Mouse (Mus musculus): Measurements from ENCODE around the gene Kif16b. TPM values are rescaled to one million over a fixed set of nuclear protein-coding genes. Genes with fewer than 3 reads are reported as not detected.

Kif16b gene
- polyA plus RNA-seq, 1 experiment: 4.0 TPM

GRCm38 (mm10) chr2:142621152-142621551 is 280.2 kb downstream of the Kif16b start:
- TF ChIP-seq POLR2A (IDR thresholded peaks at IDR 0.05; ENCODE audit: borderline replicate concordance, control insufficient read depth, low read depth, low read length): no peak
- no peak for TF ChIP-seq CTCF (IDR thresholded peaks at IDR 0.05; ENCODE audit: control insufficient read depth, insufficient read depth, low read length)
- no peak overlapping the region for H3K27ac ChIP-seq (ENCODE audit: control insufficient read depth, insufficient read depth, low read depth, low read length, poor library complexity)
- no peak overlapping the region for H3K4me3 ChIP-seq (replicated peaks; ENCODE audit: control insufficient read depth, low read depth, low read length)
- WGBS: 87% methylated on average over 4 of the region's 4 CpGs
- no peaks in the 10 kb centered on the region for H3K4me1 ChIP-seq (ENCODE audit: control insufficient read depth, insufficient read depth, low read length)

DNA sequence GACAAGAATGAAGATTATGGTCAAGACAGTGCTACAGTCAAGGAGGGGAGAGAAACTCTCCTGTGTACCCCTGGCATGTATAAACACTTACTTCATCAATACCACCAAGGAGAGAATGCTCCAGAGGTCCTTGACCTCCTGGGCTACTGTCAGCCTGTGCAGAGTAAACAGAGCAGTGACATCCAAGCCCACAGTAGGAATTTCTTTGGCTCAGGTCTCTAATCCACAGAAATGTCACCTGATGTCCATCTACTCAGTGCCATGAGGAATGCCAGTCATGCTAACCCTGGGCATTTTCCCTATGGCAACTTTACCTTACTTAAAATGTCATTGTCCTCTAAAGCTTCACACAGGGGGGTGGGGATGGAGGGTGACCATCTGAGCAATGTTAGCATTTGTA is 281.4 kb downstream of the Kif16b start:
- no peak overlapping the region for H3K27ac ChIP-seq (ENCODE audit: control insufficient read depth, insufficient read depth, low read depth, low read length, poor library complexity)
- H3K4me3 ChIP-seq (replicated peaks; ENCODE audit: control insufficient read depth, low read depth, low read length): no peak overlapping the region
- TF ChIP-seq CTCF (IDR thresholded peaks at IDR 0.05; ENCODE audit: control insufficient read depth, insufficient read depth, low read length) (no peak), POLR2A (IDR thresholded peaks at IDR 0.05; ENCODE audit: borderline replicate concordance, control insufficient read depth, low read depth, low read length) (no peak)
- H3K4me1 ChIP-seq (ENCODE audit: control insufficient read depth, insufficient read depth, low read length): no peaks in the 10 kb centered on the region

- Histone ChIP-seq H3K4me3 (replicated peaks; ENCODE audit: control insufficient read depth, low read depth, low read length) (no peak overlapping the region), H3K4me1 (ENCODE audit: control insufficient read depth, insufficient read depth, low read length) (no peaks in the 10 kb centered on the region), H3K27ac (ENCODE audit: control insufficient read depth, insufficient read depth, low read depth, low read length, poor library complexity) (no peak overlapping the region)
- WGBS: 43% methylated on average over 5 of the region's 5 CpGs
- TF ChIP-seq CTCF (IDR thresholded peaks at IDR 0.05; ENCODE audit: control insufficient read depth, insufficient read depth, low read length) (no peak), POLR2A (IDR thresholded peaks at IDR 0.05; ENCODE audit: borderline replicate concordance, control insufficient read depth, low read depth, low read length) (no peak)
These were observed 286.8 kb downstream of the Kif16b start for GRCm38 (mm10) chr2:142614535-142614934.

- no peak for TF ChIP-seq POLR2A (IDR thresholded peaks at IDR 0.05; ENCODE audit: borderline replicate concordance, control insufficient read depth, low read depth, low read length)
- no peak for TF ChIP-seq CTCF (IDR thresholded peaks at IDR 0.05; ENCODE audit: control insufficient read depth, insufficient read depth, low read length)
- H3K4me1 ChIP-seq (ENCODE audit: control insufficient read depth, insufficient read depth, low read length): no peaks in the 10 kb centered on the region
- H3K27ac ChIP-seq (ENCODE audit: control insufficient read depth, insufficient read depth, low read depth, low read length, poor library complexity): no peak overlapping the region
- WGBS: 70% methylated on average over 5 of the region's 5 CpGs
- H3K4me3 ChIP-seq (replicated peaks; ENCODE audit: control insufficient read depth, low read depth, low read length): no peak overlapping the region
These were observed 288.9 kb downstream of the Kif16b start for GRCm38 (mm10) chr2:142612359-142612953.

GRCm38 (mm10) chr2:142611113-142611512 is 290.2 kb downstream of the Kif16b start:
- Histone ChIP-seq H3K4me3 (replicated peaks; ENCODE audit: control insufficient read depth, low read depth, low read length) (no peak overlapping the region), H3K27ac (ENCODE audit: control insufficient read depth, insufficient read depth, low read depth, low read length, poor library complexity) (no peak overlapping the region), H3K4me1 (ENCODE audit: control insufficient read depth, insufficient read depth, low read length) (no peaks in the 10 kb centered on the region)
- TF ChIP-seq CTCF (IDR thresholded peaks at IDR 0.05; ENCODE audit: control insufficient read depth, insufficient read depth, low read length): peak; percentile 46; the same call in 1 of the 2 replicates
- TF ChIP-seq POLR2A (IDR thresholded peaks at IDR 0.05; ENCODE audit: borderline replicate concordance, control insufficient read depth, low read depth, low read length): no peak
- WGBS: 35% methylated on average over 6 of the region's 6 CpGs

DNA sequence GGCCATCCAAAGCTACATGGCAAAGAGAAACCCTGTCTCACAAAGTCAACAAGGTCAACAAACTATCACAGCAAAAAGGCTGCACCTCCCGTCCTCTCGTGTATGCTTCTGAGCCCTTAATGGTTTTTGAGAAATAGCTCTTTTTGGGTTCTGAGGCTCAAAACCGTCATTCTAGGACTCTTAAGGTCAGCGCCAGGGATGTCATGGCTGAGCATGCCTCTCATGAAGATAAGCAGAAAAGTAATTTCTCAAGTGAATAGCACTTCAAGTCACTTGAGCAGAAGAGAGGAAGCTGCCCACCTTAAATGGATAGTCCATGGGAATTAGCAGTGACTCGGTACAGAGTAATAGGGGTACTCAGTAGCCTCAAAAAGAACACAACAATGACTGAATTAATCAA is 291.1 kb downstream of the Kif16b start:
- 86% methylated on average over 5 of the region's 5 CpGs for WGBS
- no peak overlapping the region for H3K27ac ChIP-seq (ENCODE audit: control insufficient read depth, insufficient read depth, low read depth, low read length, poor library complexity)
- TF ChIP-seq CTCF (IDR thresholded peaks at IDR 0.05; ENCODE audit: control insufficient read depth, insufficient read depth, low read length): no peak
- TF ChIP-seq POLR2A (IDR thresholded peaks at IDR 0.05; ENCODE audit: borderline replicate concordance, control insufficient read depth, low read depth, low read length): no peak
- H3K4me1 ChIP-seq (ENCODE audit: control insufficient read depth, insufficient read depth, low read length): no peaks in the 10 kb centered on the region
- no peak overlapping the region for H3K4me3 ChIP-seq (replicated peaks; ENCODE audit: control insufficient read depth, low read depth, low read length)

- Histone ChIP-seq H3K4me1 (ENCODE audit: control insufficient read depth, insufficient read depth, low read length) (no peaks in the 10 kb centered on the region), H3K4me3 (replicated peaks; ENCODE audit: control insufficient read depth, low read depth, low read length) (no peak overlapping the region), H3K27ac (ENCODE audit: control insufficient read depth, insufficient read depth, low read depth, low read length, poor library complexity) (no peak overlapping the region)
- 91% methylated on average over 17 of the region's 17 CpGs for WGBS
- TF ChIP-seq CTCF (IDR thresholded peaks at IDR 0.05; ENCODE audit: control insufficient read depth, insufficient read depth, low read length) (no peak), POLR2A (IDR thresholded peaks at IDR 0.05; ENCODE audit: borderline replicate concordance, control insufficient read depth, low read depth, low read length) (no peak)
These were observed 292.6 kb downstream of the Kif16b start for GRCm38 (mm10) chr2:142608778-142609177.

DNA sequence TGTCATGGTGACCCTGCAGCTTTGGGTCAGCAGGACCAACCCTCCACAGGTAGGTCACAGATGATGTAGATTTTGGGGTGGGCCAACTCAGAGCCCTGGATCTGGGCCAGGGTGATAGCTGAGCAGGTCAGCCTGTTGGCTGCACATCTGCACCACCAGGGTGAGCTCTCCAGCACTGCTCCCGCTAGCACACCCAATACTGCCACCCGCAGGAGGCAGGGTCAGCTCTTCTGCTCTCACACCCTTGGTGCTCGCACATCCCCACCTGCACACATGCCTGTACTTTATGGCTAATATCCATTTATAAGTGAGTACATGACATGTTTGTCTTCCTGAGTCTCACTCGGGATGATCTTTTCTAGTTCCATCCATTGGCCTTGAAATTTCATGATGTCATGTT is 296.6 kb downstream of the Kif16b start:
- WGBS: 62% methylated on average over 4 of the region's 4 CpGs

GRCm38 (mm10) chr2:142603210-142603609 is 298.1 kb downstream of the Kif16b start:
- no peak overlapping the region for H3K4me3 ChIP-seq (replicated peaks; ENCODE audit: control insufficient read depth, low read depth, low read length)
- WGBS: 65% methylated on average over 2 of the region's 2 CpGs
- no peaks in the 10 kb centered on the region for H3K4me1 ChIP-seq (ENCODE audit: control insufficient read depth, insufficient read depth, low read length)
- TF ChIP-seq CTCF (IDR thresholded peaks at IDR 0.05; ENCODE audit: control insufficient read depth, insufficient read depth, low read length) (no peak), POLR2A (IDR thresholded peaks at IDR 0.05; ENCODE audit: borderline replicate concordance, control insufficient read depth, low read depth, low read length) (no peak)
- H3K27ac ChIP-seq (ENCODE audit: control insufficient read depth, insufficient read depth, low read depth, low read length, poor library complexity): no peak overlapping the region

More for the DNA sequence above, 296.6 kb downstream of the Kif16b start:
- no peak overlapping the region for H3K4me3 ChIP-seq (replicated peaks; ENCODE audit: control insufficient read depth, low read depth, low read length)
- H3K4me1 ChIP-seq (ENCODE audit: control insufficient read depth, insufficient read depth, low read length): no peaks in the 10 kb centered on the region
- TF ChIP-seq CTCF (IDR thresholded peaks at IDR 0.05; ENCODE audit: control insufficient read depth, insufficient read depth, low read length) (no peak), POLR2A (IDR thresholded peaks at IDR 0.05; ENCODE audit: borderline replicate concordance, control insufficient read depth, low read depth, low read length) (no peak)
- H3K27ac ChIP-seq (ENCODE audit: control insufficient read depth, insufficient read depth, low read depth, low read length, poor library complexity): no peak overlapping the region

Data from bone marrow, adult 2 months (tissue).